Mouse (Mus musculus): ENCODE results near the gene Mdh1b.
A peak's percentile ranks its signal among the peaks of the same experiment; 100 is the strongest.

Mdh1b gene

GRCm38 (mm10) chr1:63730240-63730771 is at the start of gene Mdh1b, which contains the start of gene Fastkd2:
Gene Mdh1b (minus strand): TSS chr1:63730318.
Gene Fastkd2 (plus strand): TSS chr1:63730614.
- peak; percentile 97 for DNase-seq

DNA sequence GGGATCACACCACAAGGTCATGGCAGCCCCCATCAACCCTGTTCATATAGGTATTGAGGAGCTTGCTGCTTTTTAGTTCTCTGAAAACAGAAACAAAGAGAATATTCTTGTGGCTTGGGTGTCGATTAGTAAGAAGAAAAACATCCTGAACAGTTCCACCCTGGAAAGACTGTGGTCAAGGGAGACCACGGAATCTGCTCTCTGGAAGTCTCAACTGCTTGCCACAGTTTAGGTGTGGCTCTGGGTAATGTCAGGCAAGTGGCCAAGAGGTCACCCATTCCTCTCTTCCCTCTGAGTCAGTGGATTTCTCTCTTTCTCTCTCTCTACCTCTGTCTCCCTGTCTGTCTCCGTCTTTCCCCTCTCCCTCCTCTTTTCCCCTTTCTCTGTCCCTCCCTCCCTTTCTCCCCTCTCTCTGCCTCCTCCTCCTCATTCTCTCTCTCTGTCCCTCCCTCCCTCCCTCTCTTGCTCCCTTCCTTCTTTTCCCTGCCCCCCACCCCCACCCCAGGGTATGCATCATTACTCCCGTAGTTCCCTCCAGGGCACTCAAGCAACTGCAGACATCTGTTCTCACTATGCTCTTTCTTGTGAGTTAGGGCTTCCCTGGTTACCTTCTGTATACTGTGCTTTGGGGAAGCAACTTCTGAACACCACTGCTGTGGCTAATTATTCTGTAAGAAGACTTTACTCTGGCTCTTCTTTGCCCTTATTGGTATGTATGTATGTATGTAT is 46.9 kb upstream of the Mdh1b start:
- DNase-seq = no peak

DNA sequence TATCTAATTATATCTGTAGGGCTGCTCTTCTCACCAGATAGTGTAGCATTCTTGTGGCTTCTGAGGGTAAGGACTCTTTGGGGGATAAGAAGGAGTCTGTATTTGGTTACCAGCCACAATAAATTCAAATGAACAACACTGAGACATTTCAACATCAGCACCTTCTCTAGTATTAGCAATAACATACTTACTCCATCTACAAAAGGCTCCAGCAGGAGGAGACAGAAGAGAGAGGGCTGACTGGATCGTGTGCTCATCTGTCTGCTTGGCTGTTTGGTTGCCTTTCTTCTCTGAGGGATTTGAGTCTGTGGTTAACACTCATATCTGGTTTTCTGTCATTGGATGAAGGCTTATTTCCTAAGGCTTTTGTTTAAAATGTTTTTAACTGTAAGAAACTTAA is 46.3 kb upstream of the Mdh1b start:
- no peak for DNase-seq

- no peak for DNase-seq
Observed at GRCm38 (mm10) chr1:63770309-63770708, 40.2 kb upstream of the Mdh1b start.

DNA sequence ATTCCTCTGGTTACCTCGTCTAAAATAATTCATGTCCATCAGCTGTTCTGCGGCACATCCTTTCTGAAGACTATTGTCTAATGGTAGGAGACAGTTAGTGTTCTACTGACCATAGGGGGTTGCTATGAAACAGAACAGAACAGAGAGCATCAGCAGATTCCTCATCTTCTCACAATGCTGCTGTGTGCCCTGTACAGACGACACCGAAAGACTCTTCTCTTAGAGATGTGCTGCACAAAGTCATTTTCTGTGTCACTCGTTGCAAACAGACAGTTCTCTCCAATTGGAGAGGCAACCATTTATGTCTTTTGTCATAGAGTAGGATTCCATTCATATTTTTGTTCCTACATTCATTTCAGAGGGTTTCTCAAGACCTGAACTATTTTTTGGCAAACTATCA is 39.0 kb upstream of the Mdh1b start, which contains the start of gene 4933402D24Rik:
Gene 4933402D24Rik, minus strand, starts transcription at position 101 of the 400 bp plus-strand sequence.
- no peak for DNase-seq

- no peak for DNase-seq
Observed at GRCm38 (mm10) chr1:63768112-63768511, 38.0 kb upstream of the Mdh1b start.

- no peak for DNase-seq
Observed at GRCm38 (mm10) chr1:63764395-63764794, 34.3 kb upstream of the Mdh1b start.

DNA sequence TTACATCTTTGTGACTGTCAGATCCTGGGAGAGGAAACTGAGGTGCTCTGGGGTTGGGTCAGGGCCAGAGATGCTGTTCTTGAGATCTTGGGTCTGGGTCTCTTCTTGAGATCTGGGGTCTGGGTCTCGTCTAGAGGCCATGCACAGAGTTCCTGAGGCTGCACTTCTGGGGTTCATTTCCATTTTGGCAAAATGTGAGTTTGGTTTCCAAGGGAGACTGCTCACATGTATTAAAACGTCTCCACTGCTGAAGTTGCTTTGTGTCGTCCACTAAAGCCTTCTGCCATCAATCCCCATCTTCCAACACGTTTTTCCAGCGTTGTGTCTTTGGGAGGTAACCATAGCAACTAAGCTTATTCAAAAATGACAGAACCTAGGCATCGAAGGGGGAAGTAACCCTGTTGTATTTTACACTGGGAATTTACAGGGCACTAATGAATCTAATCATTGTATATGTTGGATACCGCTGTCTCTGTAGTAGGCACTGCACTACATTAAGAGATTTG is 33.8 kb upstream of the Mdh1b start:
- DNase-seq = no peak

- peak; percentile 68 for DNase-seq
Observed at GRCm38 (mm10) chr1:63763212-63763694, 33.1 kb upstream of the Mdh1b start.

DNA sequence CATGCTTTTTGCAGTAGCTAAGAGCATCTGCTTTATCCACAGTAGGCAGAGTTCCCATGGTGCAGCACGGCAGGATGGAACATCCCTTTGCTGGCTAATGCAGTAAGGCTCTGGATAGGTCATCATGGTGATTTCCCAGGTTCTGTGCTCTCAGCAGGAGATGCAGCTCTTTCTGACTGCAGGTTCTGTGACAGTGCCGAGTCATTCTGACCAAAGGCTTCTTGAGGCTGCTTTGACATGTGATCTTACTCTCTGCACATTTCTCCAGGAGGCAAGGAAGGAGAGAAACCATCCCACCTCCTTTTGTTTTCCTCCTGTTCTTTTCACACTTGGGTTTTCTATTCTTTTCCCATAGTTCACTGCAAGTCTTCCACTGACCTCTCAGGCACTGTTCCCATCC is 25.9 kb upstream of the Mdh1b start:
- no peak for DNase-seq

DNA sequence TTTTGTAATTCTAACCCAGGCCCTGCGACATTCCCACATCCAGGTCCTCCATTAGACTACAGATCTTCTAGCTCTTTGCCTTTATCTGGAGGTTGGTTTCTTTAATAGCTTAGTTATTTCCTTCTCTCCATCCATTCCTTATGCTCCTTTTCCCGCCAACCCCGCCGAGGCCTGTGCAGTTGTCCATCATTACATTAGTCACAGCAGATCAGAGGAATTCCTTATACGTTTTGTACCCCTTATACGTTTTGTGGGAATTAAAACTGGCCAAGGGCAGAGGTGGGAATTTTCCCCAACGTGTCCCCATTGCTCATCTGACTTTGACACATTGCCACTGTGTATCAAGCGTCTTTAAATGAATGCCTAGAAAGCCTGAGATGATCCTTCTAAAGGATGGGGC is 322 bp downstream of the Mdh1b start:
- no peak for DNase-seq

- no peak for DNase-seq
Observed at GRCm38 (mm10) chr1:63720161-63720560, 10.0 kb downstream of the Mdh1b start.

- no peak for DNase-seq
Observed at GRCm38 (mm10) chr1:63708876-63709275, 21.2 kb downstream of the Mdh1b start.

DNA sequence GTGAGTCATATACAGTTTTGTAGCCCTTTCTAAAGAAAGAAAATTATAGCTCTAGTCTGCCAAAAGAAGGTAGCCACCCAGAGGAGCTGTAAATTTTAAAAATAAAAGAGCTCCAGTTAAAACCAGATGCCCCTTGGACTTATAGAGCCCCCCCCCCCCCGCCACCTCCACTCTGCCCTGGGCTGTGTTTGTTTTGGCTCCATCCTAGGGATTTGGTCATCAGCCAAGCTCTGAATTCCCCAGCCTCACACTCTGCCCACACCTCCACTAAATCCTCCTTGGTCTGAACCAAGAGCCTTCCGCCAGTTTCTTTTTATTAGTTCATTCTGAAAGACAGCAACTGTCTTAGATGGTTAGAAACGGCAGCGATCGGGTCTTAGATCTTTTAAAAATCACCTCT is 24.4 kb downstream of the Mdh1b start:
- DNase-seq = no peak

GRCm38 (mm10) chr1:63696861-63697260 is 33.3 kb downstream of the Mdh1b start:
- no peak for DNase-seq

GRCm38 (mm10) chr1:63686827-63687226 is 43.3 kb downstream of the Mdh1b start, which contains the start of gene Dytn:
Gene Dytn (minus strand): TSS chr1:63686927.
- DNase-seq = no peak

GRCm38 (mm10) chr1:63675975-63676374 is 54.1 kb downstream of the Mdh1b start:
- DNase-seq = no peak

DNA sequence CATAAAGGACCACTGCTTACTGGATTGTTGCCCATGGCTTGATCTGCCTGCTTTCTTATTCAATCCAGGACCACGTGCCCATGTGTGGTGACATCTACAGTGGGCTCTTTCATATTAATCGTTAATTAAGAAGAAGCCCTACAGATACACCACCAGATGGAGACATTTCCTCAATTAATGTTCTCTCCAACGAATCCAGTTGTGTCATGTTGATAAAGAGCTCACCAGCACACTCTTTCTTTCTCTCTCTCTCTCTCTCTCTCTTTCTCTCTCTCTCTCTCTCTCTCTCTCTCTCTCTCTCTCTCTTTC is 61.3 kb downstream of the Mdh1b start:
- DNase-seq = peak; percentile 92

DNA sequence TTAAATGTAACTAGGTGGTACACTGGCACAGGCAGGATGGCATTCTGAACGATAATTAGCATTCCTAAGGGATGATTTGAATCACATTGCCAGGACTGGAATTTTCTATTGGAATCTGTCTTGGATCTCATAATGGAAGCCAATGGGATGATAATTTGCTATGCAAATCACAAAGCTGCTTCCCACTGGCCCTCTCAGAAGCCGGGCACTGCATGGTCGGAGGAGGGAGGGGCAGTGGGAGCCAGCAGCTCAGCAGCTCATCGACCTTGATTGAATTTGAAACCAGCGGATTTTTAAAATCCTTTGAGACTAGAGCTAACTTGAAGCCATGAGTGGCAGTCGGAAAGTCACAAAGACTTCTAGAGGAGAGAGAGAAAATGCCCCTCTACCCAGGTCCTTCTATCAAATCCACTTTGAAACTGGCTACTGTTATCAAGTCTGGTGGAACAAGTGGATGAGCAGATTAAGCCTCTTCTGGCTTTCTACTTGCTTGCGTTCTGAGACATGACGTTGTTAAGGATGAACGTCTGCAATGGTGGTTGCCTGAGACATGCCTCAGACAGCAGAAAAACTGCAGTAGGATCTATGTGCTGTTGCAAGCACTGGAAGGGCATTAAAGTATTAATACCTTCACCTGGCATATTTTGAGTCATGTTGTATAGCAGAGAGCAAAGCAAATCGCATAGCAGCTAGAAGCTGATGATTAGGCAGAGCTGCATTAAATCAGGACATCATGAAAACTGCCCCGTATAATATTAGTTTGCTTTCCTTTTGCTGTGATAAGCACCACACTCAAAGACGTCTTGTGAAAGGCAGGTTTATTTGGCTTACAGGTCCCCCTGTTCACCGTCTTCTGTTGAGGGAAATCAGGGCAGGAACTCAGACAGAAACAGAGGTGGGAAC is 61.9 kb downstream of the Mdh1b start:
- DNase-seq = peak; percentile 70

GRCm38 (mm10) chr1:63667201-63667948 is 62.7 kb downstream of the Mdh1b start:
- peak; percentile 87 for DNase-seq

- DNase-seq = no peak
Observed at GRCm38 (mm10) chr1:63666089-63666488, 64.0 kb downstream of the Mdh1b start.

DNA sequence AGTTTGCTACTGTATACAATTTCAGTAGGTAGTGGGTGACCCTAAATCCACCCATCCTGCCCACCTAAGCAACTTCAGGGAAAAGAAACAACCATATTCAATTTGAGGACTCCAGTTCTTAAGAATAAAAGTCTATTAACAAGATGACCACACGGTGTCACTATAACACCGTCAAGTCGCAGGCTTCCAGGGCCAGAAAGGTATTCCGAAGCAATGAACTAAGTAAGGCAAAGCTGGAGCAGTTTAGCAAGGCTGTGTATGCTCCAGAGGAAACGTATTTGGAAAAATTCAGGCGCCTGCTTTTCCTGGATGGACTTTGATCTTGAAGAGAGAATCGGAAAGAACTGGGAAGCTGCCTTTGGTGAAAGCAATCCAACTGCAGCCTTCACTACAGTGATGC is 70.5 kb downstream of the Mdh1b start:
- DNase-seq = peak; percentile 85

DNA sequence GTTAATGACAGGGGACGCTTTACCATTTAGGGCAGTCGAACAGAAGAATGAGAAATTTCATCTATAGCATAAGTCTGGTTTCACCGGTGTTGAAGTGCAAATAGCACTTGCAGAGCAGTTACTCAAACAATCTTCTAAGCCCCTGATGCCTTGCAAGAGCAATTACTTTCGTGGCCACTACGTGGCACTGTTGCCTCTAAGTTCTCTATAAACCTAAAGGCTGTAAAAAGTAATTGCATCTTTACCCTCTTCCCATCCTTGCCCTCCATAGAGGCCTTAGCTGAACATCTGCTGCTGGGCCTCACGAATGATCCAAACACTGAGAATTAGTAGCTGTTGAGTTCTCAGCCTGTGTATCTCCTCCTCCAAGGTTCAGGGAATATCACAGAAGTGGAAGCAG is 72.1 kb downstream of the Mdh1b start:
- peak; percentile 84 for DNase-seq

All from retina, postnatal 1 day (tissue).